Mouse (Mus musculus): ENCODE measurements around the gene Cuedc1. TPM values are rescaled to one million over a fixed set of nuclear protein-coding genes. Genes with fewer than 3 reads are reported as not detected.
A peak's percentile ranks its signal among the peaks of the same experiment; 100 is the strongest.

Gene Cuedc1
- polyA plus RNA-seq, 1 experiment from 2014 or later: 42.0 TPM

GRCm38 (mm10) chr11:88067191-88067585, 30.7 kb upstream of the Cuedc1 start:
- Histone ChIP-seq H3K4me2 (replicated peaks) (peak overlapping the region; percentile 73), H3K27ac (peak overlapping the region; percentile 99), H3K4me1 (peaks cover 28% of the 10 kb centered on the region), H3K36me3 (no peaks in the 10 kb centered on the region), H3K9ac (peak overlapping the region; percentile 99), H3K9me3 (no peaks in the 10 kb centered on the region), H3K27me3 (no peaks in the 10 kb centered on the region), H3K4me3 (peak overlapping the region; percentile 98)
- no peak for ATAC-seq (ENCODE audit: insufficient number of reproducible peaks, insufficient read depth, low FRiP score, low TSS enrichment)
- 4% methylated on average over 8 of the region's 8 CpGs for WGBS

GRCm38 (mm10) chr11:88067586-88068410, 30.1 kb upstream of the Cuedc1 start, which contains the start of gene Vezf1:
TSS of gene Vezf1 (plus strand) at chr11:88068279.
- Histone ChIP-seq H3K36me3 (no peaks in the 10 kb centered on the region), H3K4me3 (peak within 1 kb of the TSS; percentile 98), H3K27me3 (no peaks in the 10 kb centered on the region), H3K9ac (peak within 1 kb of the TSS; percentile 99), H3K27ac (peak within 1 kb of the TSS; percentile 99), H3K4me2 (replicated peaks) (peak within 1 kb of the TSS; percentile 73), H3K9me3 (no peaks in the 10 kb centered on the region), H3K4me1 (peaks cover 33% of the 10 kb centered on the region)
- ATAC-seq (ENCODE audit: insufficient number of reproducible peaks, insufficient read depth, low FRiP score, low TSS enrichment): peak; percentile 83
- WGBS: under 1% methylated on average over 59 of the region's 81 CpGs

GRCm38 (mm10) chr11:88068411-88069245, 29.2 kb upstream of the Cuedc1 start:
- Histone ChIP-seq H3K4me3 (peak overlapping the region; percentile 98), H3K9ac (peak overlapping the region; percentile 99), H3K27ac (peak overlapping the region; percentile 99), H3K9me3 (no peaks in the 10 kb centered on the region), H3K36me3 (peaks cover 6% of the 10 kb centered on the region; the same call in 1 of the 2 replicates), H3K27me3 (no peaks in the 10 kb centered on the region), H3K4me1 (peaks cover 37% of the 10 kb centered on the region), H3K4me2 (replicated peaks) (peak overlapping the region; percentile 73)
- WGBS: under 1% methylated on average over 78 of the region's 92 CpGs
- peak; percentile 52 for ATAC-seq (ENCODE audit: insufficient number of reproducible peaks, insufficient read depth, low FRiP score, low TSS enrichment)

GRCm38 (mm10) chr11:88069246-88069570, 28.6 kb upstream of the Cuedc1 start:
- peak overlapping the region; percentile 98 for H3K4me3 ChIP-seq
- peak overlapping the region; percentile 73 for H3K4me2 ChIP-seq (replicated peaks)
- ATAC-seq (ENCODE audit: insufficient number of reproducible peaks, insufficient read depth, low FRiP score, low TSS enrichment): no peak
- H3K27ac ChIP-seq: peak overlapping the region; percentile 99
- H3K9ac ChIP-seq: peak overlapping the region; percentile 99
- peaks cover 37% of the 10 kb centered on the region for H3K4me1 ChIP-seq
- no peaks in the 10 kb centered on the region for H3K9me3 ChIP-seq
- peaks cover 10% of the 10 kb centered on the region for H3K36me3 ChIP-seq
- WGBS: under 1% methylated on average over 12 of the region's 12 CpGs
- H3K27me3 ChIP-seq: no peaks in the 10 kb centered on the region

- peak overlapping the region; percentile 73 for H3K4me2 ChIP-seq (replicated peaks)
- H3K9me3 ChIP-seq: no peaks in the 10 kb centered on the region
- H3K27me3 ChIP-seq: no peaks in the 10 kb centered on the region
- peaks cover 19% of the 10 kb centered on the region for H3K36me3 ChIP-seq
- H3K4me1 ChIP-seq: peaks cover 37% of the 10 kb centered on the region
- H3K9ac ChIP-seq: peak overlapping the region; percentile 50
- no peak overlapping the region for H3K27ac ChIP-seq
- WGBS: 27% methylated on average over 4 of the region's 4 CpGs
- peak overlapping the region; percentile 98 for H3K4me3 ChIP-seq
- ATAC-seq (ENCODE audit: insufficient number of reproducible peaks, insufficient read depth, low FRiP score, low TSS enrichment): no peak
Measured at GRCm38 (mm10) chr11:88070392-88070791, 27.5 kb upstream of the Cuedc1 start.

GRCm38 (mm10) chr11:88071113-88071512, 26.7 kb upstream of the Cuedc1 start:
- Histone ChIP-seq H3K27ac (no peak overlapping the region), H3K36me3 (peaks cover 25% of the 10 kb centered on the region), H3K4me3 (peak overlapping the region; percentile 98), H3K9ac (no peak overlapping the region), H3K27me3 (no peaks in the 10 kb centered on the region), H3K4me1 (peaks cover 37% of the 10 kb centered on the region), H3K9me3 (no peaks in the 10 kb centered on the region), H3K4me2 (replicated peaks) (peak overlapping the region; percentile 73)
- no peak for ATAC-seq (ENCODE audit: insufficient number of reproducible peaks, insufficient read depth, low FRiP score, low TSS enrichment)
- 20% methylated on average over 5 of the region's 5 CpGs for WGBS

GRCm38 (mm10) chr11:88073343-88073875, 24.4 kb upstream of the Cuedc1 start:
- Histone ChIP-seq H3K4me3 (no peak overlapping the region), H3K4me2 (replicated peaks) (no peak overlapping the region), H3K27me3 (no peaks in the 10 kb centered on the region), H3K36me3 (peaks cover 46% of the 10 kb centered on the region), H3K9ac (no peak overlapping the region), H3K4me1 (peaks cover 33% of the 10 kb centered on the region), H3K9me3 (no peaks in the 10 kb centered on the region), H3K27ac (no peak overlapping the region)
- 87% methylated on average over 14 of the region's 14 CpGs for WGBS
- no peak for ATAC-seq (ENCODE audit: insufficient number of reproducible peaks, insufficient read depth, low FRiP score, low TSS enrichment)

- 89% methylated on average over 1 of the region's 1 CpGs for WGBS
- Histone ChIP-seq H3K36me3 (peaks cover 65% of the 10 kb centered on the region), H3K4me2 (replicated peaks) (no peak overlapping the region), H3K9me3 (no peaks in the 10 kb centered on the region), H3K9ac (no peak overlapping the region), H3K4me1 (peaks cover 24% of the 10 kb centered on the region), H3K27ac (no peak overlapping the region), H3K27me3 (no peaks in the 10 kb centered on the region), H3K4me3 (no peak overlapping the region)
- no peak for ATAC-seq (ENCODE audit: insufficient number of reproducible peaks, insufficient read depth, low FRiP score, low TSS enrichment)
Measured at GRCm38 (mm10) chr11:88075701-88076100, 22.2 kb upstream of the Cuedc1 start.

- Histone ChIP-seq H3K9ac (no peak overlapping the region), H3K36me3 (peaks cover 72% of the 10 kb centered on the region), H3K27ac (no peak overlapping the region), H3K4me3 (no peak overlapping the region), H3K27me3 (no peaks in the 10 kb centered on the region), H3K4me1 (peaks cover 17% of the 10 kb centered on the region), H3K9me3 (no peaks in the 10 kb centered on the region), H3K4me2 (replicated peaks) (no peak overlapping the region)
- WGBS: 85% methylated on average over 1 of the region's 1 CpGs
- no peak for ATAC-seq (ENCODE audit: insufficient number of reproducible peaks, insufficient read depth, low FRiP score, low TSS enrichment)
Measured at GRCm38 (mm10) chr11:88076394-88076793, 21.5 kb upstream of the Cuedc1 start.

GRCm38 (mm10) chr11:88083699-88084098, 14.2 kb upstream of the Cuedc1 start:
- Histone ChIP-seq H3K27ac (no peak overlapping the region), H3K9me3 (no peaks in the 10 kb centered on the region), H3K4me1 (peaks cover 15% of the 10 kb centered on the region), H3K9ac (no peak overlapping the region), H3K4me2 (replicated peaks) (no peak overlapping the region), H3K4me3 (no peak overlapping the region), H3K27me3 (no peaks in the 10 kb centered on the region), H3K36me3 (peaks cover 45% of the 10 kb centered on the region)
- WGBS: 65% methylated on average over 6 of the region's 6 CpGs
- ATAC-seq (ENCODE audit: insufficient number of reproducible peaks, insufficient read depth, low FRiP score, low TSS enrichment): no peak

GRCm38 (mm10) chr11:88086737-88087627, 10.9 kb upstream of the Cuedc1 start:
- Histone ChIP-seq H3K36me3 (peaks cover 16% of the 10 kb centered on the region), H3K4me2 (replicated peaks) (peak overlapping the region; percentile 67), H3K4me3 (peak overlapping the region; percentile 34), H3K4me1 (peaks cover 17% of the 10 kb centered on the region), H3K9me3 (no peaks in the 10 kb centered on the region), H3K27me3 (no peaks in the 10 kb centered on the region), H3K27ac (peak overlapping the region; percentile 75), H3K9ac (peak overlapping the region; percentile 40)
- ATAC-seq (ENCODE audit: insufficient number of reproducible peaks, insufficient read depth, low FRiP score, low TSS enrichment): peak; percentile 94
- 8% methylated on average over 25 of the region's 25 CpGs for WGBS
